In genomic region chr6:98631269-98631668, GRCm38 (mm10) we compare ENCODE assay signal across 19 mouse cellular contexts.
"Had no signal": no experiment of that assay in that cellular context is flagged by ENCODE, and none has a peak within 500 bp of the region (broad histone marks: within the 10 kb centered on the region; RNA-seq: fewer than 3 reads in every experiment).

No protein-coding gene starts in this region.

- H3K36me3 ChIP-seq: midbrain, embryonic 10.5 days; midbrain, embryonic 12.5 days; neural tube, embryonic 13.5 days; neural tube, embryonic 15.5 days had no signal

- H3K9ac ChIP-seq: lung, embryonic 14.5 days; midbrain, embryonic 12.5 days; neural tube, embryonic 13.5 days; neural tube, embryonic 15.5 days had no signal

- H3K27me3 ChIP-seq: midbrain, embryonic 12.5 days; neural tube, embryonic 13.5 days; neural tube, embryonic 15.5 days had no signal

- ATAC-seq: midbrain, embryonic 16.5 days had no signal

- H3K4me2 ChIP-seq: lung, embryonic 14.5 days had no signal

- H3K4me3 ChIP-seq: midbrain, embryonic 10.5 days; midbrain, embryonic 12.5 days; myocyte; neural tube, embryonic 13.5 days; neural tube, embryonic 15.5 days had no signal

- DNase-seq: lung, adult 18-20 months; lung, embryonic 14.5 days; lung, postnatal 10 days; lung, postnatal 4 days; midbrain, embryonic 14.5 days; retina, postnatal 1 day; right cerebral cortex, adult 18-20 months; right cerebral cortex, postnatal 25 days; right cerebral cortex, postnatal 4 days; spleen, adult 18-20 months; thymus, adult 18-20 months; thymus, postnatal 14 days; thymus, postnatal 36 days had no signal

- H3K9me3 ChIP-seq: midbrain, embryonic 10.5 days; midbrain, embryonic 12.5 days; neural tube, embryonic 13.5 days; neural tube, embryonic 15.5 days had no signal

- H3K27ac ChIP-seq: midbrain, embryonic 10.5 days; midbrain, embryonic 12.5 days; neural tube, embryonic 13.5 days; neural tube, embryonic 15.5 days had no signal
